Mouse (Mus musculus) cerebellum, adult 2 months (tissue): ENCODE measurements around the gene Nudt3.

ENCODE experiments used
- CTCF ChIP-seq: fragments of 200-500 bp; IDR thresholded peaks from 2 replicates; pipeline ENCODE4 v1.5.1; 2011; ENCODE audit warnings: low read depth, mild to moderate bottlenecking, control low read depth, low read length, moderate library complexity, borderline replicate concordance; ENCODE audit not compliant: insufficient read depth
- POLR2A ChIP-seq: fragments of 200-500 bp; IDR thresholded peaks from 2 replicates; pipeline ENCODE4 v1.6.1; 2011; ENCODE audit warnings: low read length, control low read depth, borderline replicate concordance; ENCODE audit not compliant: insufficient read depth

DNA sequence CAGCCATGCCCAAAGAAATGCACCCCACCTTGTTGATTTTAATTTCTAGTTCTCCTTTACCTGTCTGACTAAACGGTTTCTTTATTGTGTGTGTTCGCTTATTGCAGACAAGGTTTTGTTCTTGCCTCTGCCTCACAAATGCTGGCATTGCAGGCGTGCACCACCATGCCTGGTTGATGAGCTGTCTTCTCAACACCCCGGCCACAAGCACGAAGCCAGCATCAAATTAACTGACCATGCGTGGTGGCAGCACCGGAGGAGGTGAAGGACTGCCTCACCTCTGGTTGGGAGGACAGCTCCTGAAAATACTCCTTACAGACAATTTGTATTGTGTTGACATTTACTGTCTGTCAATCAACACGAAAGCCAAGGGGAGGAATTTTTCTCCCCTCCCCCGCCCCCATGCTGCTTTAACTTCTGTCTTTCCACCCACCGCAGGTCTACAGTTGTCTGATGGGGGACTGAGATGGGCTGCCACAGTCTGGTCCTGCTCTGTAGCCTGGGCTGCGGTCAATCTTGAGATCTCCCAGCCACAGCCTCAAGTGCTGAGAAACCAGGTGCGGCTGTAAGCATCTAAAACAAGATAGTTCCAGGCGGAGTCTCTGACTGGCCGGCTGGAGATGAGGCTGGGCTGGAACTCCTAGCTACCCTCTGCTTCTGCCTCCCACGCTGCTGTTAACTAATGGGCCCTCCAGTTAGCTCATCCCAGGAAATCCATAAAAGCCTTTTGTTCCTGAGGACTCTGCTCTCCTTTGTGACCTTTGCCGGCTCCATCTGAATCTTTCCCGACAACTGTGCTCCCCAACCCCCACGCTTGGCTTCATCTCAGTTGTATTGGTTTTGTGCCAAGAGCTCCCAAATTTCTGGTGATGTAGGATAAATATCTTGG is 13.1 kb upstream of the Nudt3 start, which contains the start of gene Rps10:
- no peak for TF ChIP-seq CTCF
- no peak for TF ChIP-seq POLR2A
